Mouse (Mus musculus): ENCODE data around the gene Chn2.

Gene Chn2

DNA sequence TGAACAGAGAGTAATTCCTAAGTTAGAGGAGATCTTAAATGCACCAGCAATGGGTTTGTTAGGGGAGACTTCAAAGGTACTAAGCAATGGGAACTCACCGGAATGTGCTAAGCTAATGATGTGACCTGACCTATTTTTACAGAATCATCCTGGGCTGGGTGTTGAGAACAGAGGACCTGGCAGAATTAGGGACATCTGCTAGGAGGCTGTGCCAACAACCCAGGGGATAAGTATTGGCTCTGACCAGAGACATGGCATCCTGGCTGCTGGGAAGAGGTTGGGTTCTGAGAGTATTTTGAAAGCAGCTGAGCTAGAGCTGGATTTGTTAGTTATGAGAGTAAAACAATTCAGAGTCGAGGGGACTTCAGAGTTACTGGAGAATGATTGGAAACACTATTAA, 40.5 kb downstream of the Chn2 start:
- peak; percentile 91 for DNase-seq

DNA sequence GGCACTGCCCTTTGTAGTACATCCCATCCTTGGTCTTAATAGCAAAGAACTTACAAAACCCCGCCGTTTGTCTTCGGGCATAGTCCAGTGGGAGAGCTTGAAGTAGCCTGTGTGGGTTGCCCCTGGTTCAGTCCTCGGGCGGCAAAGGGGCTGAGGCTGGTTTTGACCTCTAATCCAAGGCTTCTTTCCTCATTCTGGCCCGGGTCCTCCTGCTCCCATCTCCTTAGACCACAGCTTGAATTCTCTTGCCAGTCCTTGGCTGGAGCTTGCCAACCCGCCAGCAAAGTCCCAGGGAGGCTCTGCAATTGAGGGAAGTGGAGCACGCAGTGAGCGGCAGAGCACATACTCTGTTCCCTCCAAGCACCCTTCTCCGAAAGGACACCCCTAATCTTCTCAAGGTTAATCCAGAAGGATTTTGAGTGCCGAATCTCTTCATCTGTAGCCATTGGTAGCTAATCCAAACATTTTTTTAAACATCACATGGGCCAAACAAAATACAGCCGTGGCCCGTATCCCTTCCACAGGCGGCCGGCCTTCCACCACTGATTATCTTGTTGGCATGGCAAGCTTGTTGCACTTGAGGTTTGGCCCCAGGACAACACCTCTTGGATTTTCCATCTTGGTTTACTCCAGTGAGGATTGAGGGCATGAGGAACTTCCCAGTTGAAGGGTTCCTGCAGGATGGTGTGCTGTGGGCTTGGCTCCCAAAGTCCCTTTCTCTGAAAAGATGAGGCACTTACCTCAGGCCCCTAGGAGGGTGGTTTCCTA, 41.3 kb downstream of the Chn2 start:
- DNase-seq: no peak

GRCm38 (mm10) chr6:54082576-54082975, 43.2 kb downstream of the Chn2 start:
- no peak for DNase-seq

DNA sequence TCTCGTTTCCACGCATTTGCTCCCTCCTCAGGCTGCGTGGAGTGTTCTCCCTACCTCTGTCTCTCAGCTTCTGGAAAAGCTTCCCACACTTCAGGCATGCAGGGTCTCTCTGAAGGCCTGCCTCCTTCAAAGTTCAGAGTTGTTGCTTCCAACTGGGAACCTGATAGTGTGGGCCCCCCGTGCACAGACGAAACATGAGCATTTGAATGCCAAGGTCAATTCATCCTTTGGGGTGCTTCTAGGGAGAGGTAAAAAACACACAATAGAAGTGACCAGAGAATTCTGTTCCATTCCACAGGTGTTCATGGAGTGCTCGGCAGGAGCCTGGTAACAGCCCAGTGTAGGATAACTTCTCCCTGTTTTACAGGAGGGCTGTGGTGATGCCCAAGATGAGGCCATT, 44.7 kb downstream of the Chn2 start:
- no peak for DNase-seq

GRCm38 (mm10) chr6:54085009-54085408, 45.7 kb downstream of the Chn2 start:
- DNase-seq: no peak

GRCm38 (mm10) chr6:54088168-54088567, 48.8 kb downstream of the Chn2 start:
- no peak for DNase-seq

- DNase-seq: no peak
These were observed 51.5 kb downstream of the Chn2 start for GRCm38 (mm10) chr6:54090822-54091221.

- DNase-seq: no peak
These were observed 53.6 kb downstream of the Chn2 start for GRCm38 (mm10) chr6:54092920-54093319.

DNA sequence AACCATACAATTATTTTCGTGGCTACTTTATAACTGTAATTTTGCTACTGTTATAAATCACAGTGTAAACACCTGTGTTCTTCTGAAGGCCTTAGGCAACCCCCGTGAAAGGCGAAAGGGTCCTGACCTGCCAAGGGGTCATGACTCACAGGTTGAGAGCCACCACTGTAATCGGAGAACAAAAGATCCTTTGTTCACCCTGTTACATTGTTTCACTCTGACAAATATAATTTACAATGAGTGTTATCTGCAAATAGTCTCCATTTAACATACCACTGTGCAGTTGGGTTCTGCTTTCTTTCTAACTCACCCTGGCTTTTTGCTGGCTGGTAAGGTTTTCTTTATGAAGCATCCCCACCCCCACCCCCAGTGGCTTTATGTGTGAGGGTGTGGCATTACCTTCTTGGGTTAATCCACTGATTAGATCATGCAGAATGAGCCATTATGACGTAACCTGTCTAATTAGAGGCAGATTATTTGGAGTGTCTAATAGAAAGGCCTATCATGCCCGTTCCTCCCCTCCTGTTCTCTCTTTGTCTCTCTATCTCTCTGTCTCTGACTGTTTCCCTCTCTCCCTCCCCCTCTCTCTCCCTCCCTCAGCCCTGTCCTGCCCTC, 56.9 kb downstream of the Chn2 start:
- DNase-seq: no peak

DNA sequence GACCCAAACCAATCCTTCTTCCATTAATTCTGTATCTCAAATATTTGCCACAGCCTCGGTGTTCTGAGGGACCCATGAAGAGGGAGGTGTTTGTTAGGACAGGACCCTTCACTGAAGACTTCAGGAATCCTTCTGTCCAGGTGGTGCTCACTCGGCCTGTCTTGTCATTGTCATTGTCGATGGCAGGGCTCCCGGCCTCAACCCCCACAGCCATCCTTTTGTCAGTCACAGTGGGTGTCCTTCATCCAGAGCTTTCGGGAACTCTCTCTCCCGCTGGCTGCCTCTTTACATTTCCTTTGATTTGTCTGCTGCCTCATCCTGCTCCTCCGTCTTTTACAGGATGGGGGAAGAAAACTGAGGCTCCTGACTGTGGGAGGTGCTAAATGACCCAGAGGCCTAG, 57.5 kb downstream of the Chn2 start:
- DNase-seq: no peak

- no peak for DNase-seq
These were observed 59.0 kb downstream of the Chn2 start for GRCm38 (mm10) chr6:54098339-54098738.

DNA sequence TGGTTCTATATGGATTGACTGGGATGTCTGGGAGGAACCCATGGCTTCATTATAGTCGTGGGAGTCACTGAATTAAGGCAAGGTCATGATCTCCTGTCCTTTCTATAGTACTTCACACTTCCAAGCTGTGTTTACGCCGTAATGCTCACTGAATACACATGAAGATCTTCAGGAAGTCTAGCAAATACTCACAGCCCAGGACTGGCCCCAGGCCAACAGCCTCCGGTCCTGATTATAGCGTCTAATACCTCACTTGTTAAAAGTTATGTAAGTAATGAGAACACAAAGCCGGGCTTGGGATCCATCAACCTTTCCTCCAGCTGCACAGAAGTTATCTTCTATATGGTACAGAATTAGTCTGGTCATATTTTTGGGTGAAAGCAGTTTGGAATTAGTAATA, 60.3 kb downstream of the Chn2 start:
- DNase-seq: no peak

DNA sequence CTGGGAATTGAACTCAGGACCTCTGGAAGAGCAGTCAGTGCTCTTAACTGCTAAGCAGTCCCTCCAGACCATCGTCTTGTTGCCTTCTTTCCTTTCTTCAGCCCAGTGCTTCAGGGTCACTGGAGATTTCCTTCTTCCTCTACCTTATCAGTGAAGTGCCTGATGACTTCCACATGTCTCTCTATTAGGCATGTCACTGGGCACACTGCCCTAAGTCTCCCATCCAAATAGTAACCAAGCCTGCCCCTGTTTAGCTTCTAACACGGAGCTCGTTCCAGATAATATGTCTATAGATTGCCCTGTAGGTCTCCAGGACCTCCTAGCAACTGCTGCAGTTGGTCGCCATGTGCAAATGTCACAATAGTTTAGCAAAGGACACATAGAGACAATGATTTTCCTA, 62.9 kb downstream of the Chn2 start:
- no peak for DNase-seq

DNA sequence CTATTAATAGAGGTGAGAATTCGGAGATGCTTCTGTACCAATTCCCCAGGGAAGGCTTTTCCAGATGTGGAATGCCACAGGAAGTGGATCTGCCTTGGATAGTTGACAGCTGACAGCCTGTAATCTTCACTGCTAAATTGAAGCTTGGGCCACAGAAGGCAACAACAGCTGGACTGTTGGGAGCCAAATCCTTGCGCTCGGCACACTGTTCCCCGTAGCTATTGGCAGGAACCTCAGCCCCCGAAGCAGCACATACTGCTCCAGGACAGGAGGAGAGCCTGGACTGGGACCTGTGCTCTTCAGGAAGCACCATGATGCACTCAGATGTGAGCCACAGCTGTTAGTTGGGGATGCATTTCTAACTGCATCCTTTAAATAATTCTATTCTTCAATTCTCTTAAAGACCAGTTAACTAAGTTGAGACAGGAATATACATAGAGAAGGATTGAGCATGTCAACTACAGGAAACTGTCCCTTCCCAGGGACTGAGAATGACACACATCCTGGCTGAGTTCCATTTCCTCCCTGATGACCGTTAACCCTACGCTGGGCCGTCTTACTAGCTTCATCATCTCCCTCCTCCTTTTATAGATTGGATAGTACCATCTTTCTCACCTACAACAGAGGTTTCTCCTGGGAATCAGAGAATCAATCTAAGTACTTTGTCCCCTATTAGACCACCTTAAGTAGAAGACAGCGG, 64.1 kb downstream of the Chn2 start:
- no peak for DNase-seq

- peak; percentile 83 for DNase-seq
These were observed 72.1 kb downstream of the Chn2 start for GRCm38 (mm10) chr6:54111416-54111984.

DNA sequence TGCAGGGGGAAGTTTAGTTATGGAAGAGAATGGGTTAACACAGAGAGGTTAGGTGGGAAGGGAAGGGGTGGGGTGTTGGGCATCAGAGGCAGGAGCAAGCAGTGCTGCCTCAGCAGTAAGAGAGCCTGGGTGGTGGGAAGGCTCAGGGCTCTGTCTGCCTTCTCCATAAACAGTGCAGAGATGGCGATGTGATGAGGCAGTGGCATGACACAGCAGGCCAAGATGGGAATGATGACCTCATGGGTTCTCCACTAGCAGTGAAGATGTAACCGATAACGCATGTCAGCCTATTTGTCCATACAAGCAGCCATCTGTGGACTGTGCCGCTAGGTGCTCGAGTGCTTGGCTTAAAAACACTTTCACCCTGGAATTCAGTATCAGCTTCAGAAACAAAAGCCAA, 74.0 kb downstream of the Chn2 start:
- DNase-seq: no peak

- DNase-seq: no peak
These were observed 75.1 kb downstream of the Chn2 start for GRCm38 (mm10) chr6:54114412-54114811.

- DNase-seq: peak; percentile 57
These were observed 76.9 kb downstream of the Chn2 start for GRCm38 (mm10) chr6:54116299-54116698.

GRCm38 (mm10) chr6:54117001-54117591, 77.7 kb downstream of the Chn2 start:
- DNase-seq: no peak

GRCm38 (mm10) chr6:54118395-54118794, 79.0 kb downstream of the Chn2 start:
- no peak for DNase-seq

DNA sequence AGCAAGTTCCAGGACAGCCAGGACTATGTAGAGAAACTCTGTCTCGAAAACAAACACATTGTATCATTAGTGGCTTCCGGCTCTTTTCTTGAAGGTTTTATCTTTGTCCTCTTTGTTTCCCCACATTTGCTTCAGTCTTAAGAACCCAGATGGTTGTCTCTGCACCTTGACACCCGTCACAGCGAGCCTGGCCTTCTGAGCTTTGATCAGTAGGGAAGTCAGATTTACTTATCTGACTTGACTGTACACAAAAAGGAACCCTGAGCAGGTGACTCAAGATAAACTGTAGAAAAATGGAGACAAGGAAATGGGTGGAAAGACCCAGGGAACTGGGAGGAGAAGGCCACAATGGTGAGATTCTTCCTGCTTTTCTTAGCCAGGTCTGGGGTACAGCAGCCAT, 79.5 kb downstream of the Chn2 start:
- DNase-seq: no peak

DNA sequence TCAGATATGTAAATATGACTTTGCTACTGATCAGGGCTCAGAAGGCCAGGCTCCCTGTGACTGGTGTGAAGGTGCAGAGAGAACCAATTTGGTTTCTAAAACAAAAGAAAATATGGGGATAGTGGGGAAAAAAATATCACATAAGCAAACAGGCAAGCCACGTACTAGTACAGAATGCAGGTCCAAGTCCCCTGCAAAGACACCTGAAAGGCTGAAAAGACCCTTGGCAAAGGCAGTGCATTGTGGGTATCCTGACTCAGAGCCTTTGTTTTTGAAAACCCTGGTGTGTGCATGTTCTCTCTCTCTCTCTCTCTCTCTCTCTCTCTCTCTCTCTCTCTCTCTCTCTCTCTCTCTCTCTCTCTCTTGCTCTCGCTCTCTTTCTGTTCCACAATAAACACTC, 80.1 kb downstream of the Chn2 start:
- no peak for DNase-seq

DNA sequence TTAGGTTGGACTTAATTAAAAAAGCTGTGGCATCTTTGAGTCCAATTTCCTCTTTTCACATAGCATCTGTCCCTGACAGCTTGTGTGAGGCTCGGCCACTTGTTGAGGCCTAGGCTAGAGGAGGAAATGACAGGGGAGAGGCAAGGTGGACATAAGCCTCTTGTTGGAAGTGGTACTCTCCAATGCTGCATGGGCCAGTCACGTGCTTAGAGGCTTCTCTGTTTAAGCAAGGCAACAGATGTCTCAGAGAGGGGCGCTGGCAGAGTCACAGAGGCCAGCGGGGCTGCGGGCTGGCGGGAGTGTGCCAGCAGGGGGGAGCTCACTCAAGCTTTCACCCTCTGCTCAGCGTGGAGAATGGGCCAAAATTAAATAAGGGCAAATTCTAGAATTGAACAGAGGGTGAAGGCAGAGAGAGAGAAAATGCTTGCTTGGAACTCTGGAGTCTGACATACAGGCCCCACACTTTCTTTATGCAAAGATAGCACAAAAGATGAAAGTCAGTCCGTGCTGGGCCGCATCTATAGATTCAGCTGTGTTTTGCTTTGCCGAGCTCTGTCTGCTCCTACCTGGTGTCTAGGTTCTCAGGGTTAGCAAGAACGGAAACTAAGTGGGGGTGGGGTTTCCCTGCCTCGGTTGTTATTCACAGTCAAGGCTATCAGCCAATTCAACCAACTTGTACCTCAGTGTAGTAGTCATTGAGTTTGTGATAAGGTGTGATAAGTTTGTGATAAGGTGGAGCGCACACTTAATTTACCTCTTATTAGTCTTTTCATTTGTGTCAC, 80.7 kb downstream of the Chn2 start:
- peak; percentile 96 for DNase-seq

Data from cerebellum, adult 8-10 months (tissue).